Mouse (Mus musculus) left cerebral cortex, postnatal 10 days (tissue): ENCODE measurements around the gene Ino80. TPM values are rescaled to one million over a fixed set of nuclear protein-coding genes. Genes with fewer than 3 reads are reported as not detected.

Experiments
- DNase-seq, 2 experiments: peaks; one replicate each; pipeline ENCODE4 v3.0.0; 2021 to 2022; ENCODE audit warnings: low spot score in 2 of 2, mixed read lengths in 1 of 2; ENCODE audit errors: extremely low spot score in 1 of 2
- intact Hi-C: fragments of 180-260 bp; cut with DNase I; formaldehyde crosslinking; loops from one replicate; pipeline ENCODE4 v1.15.1; 2025
- total RNA-seq, 2 experiments: library from RNA; stranded (reverse); gene quantifications; 2 replicates each; pipeline ENCODE4 v1.2.3; 2021

Ino80 gene
- total RNA-seq, 2 experiments from 2014 or later, result 20.7 to 21.0 TPM

GRCm38 (mm10) chr2:119329123-119329817 lies 148.2 kb downstream of the Ino80 start:
- DNase-seq, result no peak
- intact Hi-C loops, result no loop called here

GRCm38 (mm10) chr2:119328546-119328945 lies 148.9 kb downstream of the Ino80 start:
- intact Hi-C loops, result no loop called here
- peak in 1 of 2 experiments; percentile 49 for DNase-seq

- intact Hi-C loops, result no loop called here
These were observed 149.5 kb downstream of the Ino80 start for GRCm38 (mm10) chr2:119327942-119328526.

GRCm38 (mm10) chr2:119327102-119327480 lies 150.4 kb downstream of the Ino80 start:
- DNase-seq, result peak in 1 of 2 experiments; percentile 87
- intact Hi-C loops, result no loop called here

More at GRCm38 (mm10) chr2:119327942-119328526, 149.5 kb downstream of the Ino80 start:
- DNase-seq, result no peak

GRCm38 (mm10) chr2:119326161-119327101 lies 151.1 kb downstream of the Ino80 start:
- DNase-seq, result peak in 1 of 2 experiments; percentile 47
- intact Hi-C loops, result no loop called here

GRCm38 (mm10) chr2:119325568-119326143 lies 151.8 kb downstream of the Ino80 start, which contains the start of gene Dll4:
Dll4 (plus strand) TSS chr2:119325784.
- intact Hi-C loops, result no loop called here
- peak in 1 of 2 experiments; percentile 88 for DNase-seq

- intact Hi-C loops, result no loop called here
- DNase-seq, result peak in 1 of 2 experiments; percentile 34
These were observed 152.7 kb downstream of the Ino80 start for GRCm38 (mm10) chr2:119324576-119325318.

GRCm38 (mm10) chr2:119323866-119324575 lies 153.5 kb downstream of the Ino80 start:
- intact Hi-C loops, result no loop called here
- DNase-seq, result no peak

Other genes starting within 250 kb of the Ino80 start
- gene Ppp1r14d, start 247.8 kb downstream of the Ino80 start, total RNA-seq, result not detected
- gene Spint1, start 240.3 kb downstream of the Ino80 start, total RNA-seq, result 1 to 10 TPM in 1 of 2 experiments, under 1 TPM in 1; 0.28 to 1.4 TPM
- gene Rhov, start 206.4 kb downstream of the Ino80 start, total RNA-seq, result 10 to 100 TPM; 14.3 to 16.3 TPM
- gene Vps18, start 188.9 kb downstream of the Ino80 start, total RNA-seq, result 10 to 100 TPM; 33.7 to 33.8 TPM
- gene Dll4, start 151.9 kb downstream of the Ino80 start, total RNA-seq, result 1 to 10 TPM; 5.5 to 6.7 TPM
- 10 to 100 TPM; 10.1 to 10.6 TPM for gene Chac1, start 126.5 kb downstream of the Ino80 start, total RNA-seq
- under 1 TPM; 0.63 to 0.64 TPM for gene Exd1, start 69.9 kb upstream of the Ino80 start, total RNA-seq
- 100 to 1,000 TPM; 108 to 110 TPM for gene Chp1, start 70.0 kb upstream of the Ino80 start, total RNA-seq
- gene Nusap1, start 140.6 kb upstream of the Ino80 start, total RNA-seq, result 1 to 10 TPM; 1.6 to 2.2 TPM
- gene Oip5, start 140.8 kb upstream of the Ino80 start, total RNA-seq, result 1 to 10 TPM; 2.4 to 2.6 TPM
- gene Ndufaf1, start 185.1 kb upstream of the Ino80 start, total RNA-seq, result 10 to 100 TPM; 24.7 to 29.0 TPM
- gene Rtf1, start 197.4 kb upstream of the Ino80 start, total RNA-seq, result 10 to 100 TPM; 57.6 to 60.6 TPM